Mouse (Mus musculus): ENCODE measurements around the gene Dnmt1. TPM values are rescaled to one million over a fixed set of nuclear protein-coding genes. Genes with fewer than 3 reads are reported as not detected.
A peak's percentile ranks its signal among the peaks of the same experiment; 100 is the strongest.

Gene Dnmt1
- polyA plus RNA-seq, 1 experiment from 2014 or later = 56.1 TPM

GRCm38 (mm10) chr9:20972141-20972992 lies 12.7 kb upstream of the Dnmt1 start:
- H3K79me2 ChIP-seq (ENCODE audit: inconsistent target) = peaks cover 90% of the 10 kb centered on the region
- H3K36me3 ChIP-seq (ENCODE audit: inconsistent target) = peaks cover 46% of the 10 kb centered on the region
- H3K27ac ChIP-seq = peak overlapping the region; percentile 90; the same call in 1 of the 2 replicates
- 93% methylated on average over 28 of the region's 28 CpGs for WGBS (ENCODE audit: missing documents)
- H3K4me3 ChIP-seq (ENCODE audit: inconsistent target) = no peak overlapping the region

GRCm38 (mm10) chr9:20971751-20972140 lies 12.1 kb upstream of the Dnmt1 start:
- peaks cover 48% of the 10 kb centered on the region for H3K36me3 ChIP-seq (ENCODE audit: inconsistent target)
- peaks cover 93% of the 10 kb centered on the region for H3K79me2 ChIP-seq (ENCODE audit: inconsistent target)
- WGBS (ENCODE audit: missing documents) = 100% methylated on average over 7 of the region's 7 CpGs
- H3K27ac ChIP-seq = no peak overlapping the region
- H3K4me3 ChIP-seq (ENCODE audit: inconsistent target) = no peak overlapping the region

GRCm38 (mm10) chr9:20966747-20967146 lies 7.1 kb upstream of the Dnmt1 start:
- Histone ChIP-seq H3K27ac (peak overlapping the region; percentile 83), H3K36me3 (ENCODE audit: inconsistent target) (peaks cover 52% of the 10 kb centered on the region), H3K4me3 (ENCODE audit: inconsistent target) (no peak overlapping the region), H3K79me2 (ENCODE audit: inconsistent target) (peaks cover 68% of the 10 kb centered on the region)
- 25% methylated on average over 3 of the region's 5 CpGs for WGBS (ENCODE audit: missing documents)

GRCm38 (mm10) chr9:20966008-20966407 lies 6.3 kb upstream of the Dnmt1 start:
- peaks cover 45% of the 10 kb centered on the region for H3K36me3 ChIP-seq (ENCODE audit: inconsistent target)
- 73% methylated on average over 3 of the region's 3 CpGs for WGBS (ENCODE audit: missing documents)
- H3K79me2 ChIP-seq (ENCODE audit: inconsistent target) = peaks cover 60% of the 10 kb centered on the region
- no peak overlapping the region for H3K4me3 ChIP-seq (ENCODE audit: inconsistent target)
- peak overlapping the region; percentile 83 for H3K27ac ChIP-seq

- 93% methylated on average over 4 of the region's 4 CpGs for WGBS (ENCODE audit: missing documents)
Measured at GRCm38 (mm10) chr9:20965606-20966005, 5.9 kb upstream of the Dnmt1 start.

GRCm38 (mm10) chr9:20961557-20961956 lies 1.9 kb upstream of the Dnmt1 start:
- 9% methylated on average over 9 of the region's 9 CpGs for WGBS (ENCODE audit: missing documents)
- H3K4me3 ChIP-seq (ENCODE audit: inconsistent target) = no peak overlapping the region
- H3K36me3 ChIP-seq (ENCODE audit: inconsistent target) = peaks cover 12% of the 10 kb centered on the region; the same call in 1 of the 2 replicates
- H3K79me2 ChIP-seq (ENCODE audit: inconsistent target) = peaks cover 19% of the 10 kb centered on the region
- peak overlapping the region; percentile 78 for H3K27ac ChIP-seq

More at GRCm38 (mm10) chr9:20965606-20966005, 5.9 kb upstream of the Dnmt1 start:
- peaks cover 41% of the 10 kb centered on the region for H3K36me3 ChIP-seq (ENCODE audit: inconsistent target)
- peaks cover 56% of the 10 kb centered on the region for H3K79me2 ChIP-seq (ENCODE audit: inconsistent target)
- peak overlapping the region; percentile 83; the same call in 1 of the 2 replicates for H3K27ac ChIP-seq
- H3K4me3 ChIP-seq (ENCODE audit: inconsistent target) = no peak overlapping the region

GRCm38 (mm10) chr9:20956989-20957388 lies 2.7 kb downstream of the Dnmt1 start:
- WGBS (ENCODE audit: missing documents) = 93% methylated on average over 3 of the region's 3 CpGs
- H3K27ac ChIP-seq = no peak overlapping the region
- H3K79me2 ChIP-seq (ENCODE audit: inconsistent target) = peaks cover 4% of the 10 kb centered on the region
- H3K4me3 ChIP-seq (ENCODE audit: inconsistent target) = no peak overlapping the region
- no peaks in the 10 kb centered on the region for H3K36me3 ChIP-seq (ENCODE audit: inconsistent target)

GRCm38 (mm10) chr9:20952520-20953227 lies 7.0 kb downstream of the Dnmt1 start:
- Histone ChIP-seq H3K36me3 (ENCODE audit: inconsistent target) (no peaks in the 10 kb centered on the region), H3K4me3 (ENCODE audit: inconsistent target) (peak overlapping the region; percentile 74), H3K27ac (peak overlapping the region; percentile 81), H3K79me2 (ENCODE audit: inconsistent target) (peaks cover 47% of the 10 kb centered on the region)
- under 1% methylated on average over 48 of the region's 51 CpGs for WGBS (ENCODE audit: missing documents)

- Histone ChIP-seq H3K36me3 (ENCODE audit: inconsistent target) (no peaks in the 10 kb centered on the region), H3K4me3 (ENCODE audit: inconsistent target) (peak overlapping the region; percentile 74), H3K79me2 (ENCODE audit: inconsistent target) (peaks cover 53% of the 10 kb centered on the region), H3K27ac (peak overlapping the region; percentile 81)
- under 1% methylated on average over 17 of the region's 17 CpGs for WGBS (ENCODE audit: missing documents)
Measured at GRCm38 (mm10) chr9:20951966-20952519, 7.6 kb downstream of the Dnmt1 start.

- 8% methylated on average over 12 of the region's 14 CpGs for WGBS (ENCODE audit: missing documents)
- Histone ChIP-seq H3K36me3 (ENCODE audit: inconsistent target) (no peaks in the 10 kb centered on the region), H3K79me2 (ENCODE audit: inconsistent target) (peaks cover 59% of the 10 kb centered on the region), H3K4me3 (ENCODE audit: inconsistent target) (peak overlapping the region; percentile 74), H3K27ac (peak overlapping the region; percentile 81)
Measured at GRCm38 (mm10) chr9:20951441-20951840, 8.2 kb downstream of the Dnmt1 start.

- Histone ChIP-seq H3K4me3 (ENCODE audit: inconsistent target) (no peak overlapping the region; the same call in 1 of the 2 replicates), H3K27ac (no peak overlapping the region), H3K79me2 (ENCODE audit: inconsistent target) (peaks cover 70% of the 10 kb centered on the region)
Measured at GRCm38 (mm10) chr9:20950419-20950818, 9.3 kb downstream of the Dnmt1 start.

GRCm38 (mm10) chr9:20946066-20946880 lies 13.4 kb downstream of the Dnmt1 start:
- Histone ChIP-seq H3K4me3 (ENCODE audit: inconsistent target) (no peak overlapping the region), H3K27ac (peak overlapping the region; percentile 85), H3K79me2 (ENCODE audit: inconsistent target) (peaks cover 100% of the 10 kb centered on the region), H3K36me3 (ENCODE audit: inconsistent target) (peaks cover 4% of the 10 kb centered on the region; the same call in 1 of the 2 replicates)
- WGBS (ENCODE audit: missing documents) = 46% methylated on average over 16 of the region's 16 CpGs

More at GRCm38 (mm10) chr9:20950419-20950818, 9.3 kb downstream of the Dnmt1 start:
- no peaks in the 10 kb centered on the region for H3K36me3 ChIP-seq (ENCODE audit: inconsistent target)

GRCm38 (mm10) chr9:20944697-20945370 lies 14.9 kb downstream of the Dnmt1 start:
- WGBS (ENCODE audit: missing documents) = 69% methylated on average over 4 of the region's 4 CpGs
- peak overlapping the region; percentile 85 for H3K27ac ChIP-seq
- peaks cover 100% of the 10 kb centered on the region for H3K79me2 ChIP-seq (ENCODE audit: inconsistent target)
- H3K36me3 ChIP-seq (ENCODE audit: inconsistent target) = peaks cover 18% of the 10 kb centered on the region
- no peak overlapping the region for H3K4me3 ChIP-seq (ENCODE audit: inconsistent target)

Measured in macrophage (primary cell).